In genomic region chr15:83997550-83997949, GRCm38 (mm10) we compare ENCODE assay signal across 9 mouse cellular contexts.
A peak's percentile ranks its signal among the peaks of the same experiment; 100 is the strongest.
DNase-seq lines count a peak whose midpoint lies in the region; ATAC-seq and TF ChIP-seq lines count a peak whose summit lies in the region.
"Had no signal": no experiment of that assay in that cellular context is flagged by ENCODE, and none has a peak within 500 bp of the region (broad histone marks: within the 10 kb centered on the region; RNA-seq: fewer than 3 reads in every experiment).

No protein-coding gene starts in this region.

- no peak overlapping the region for H3K9ac ChIP-seq in embryonic facial prominence, embryonic 12.5 days
- H3K9ac ChIP-seq in midbrain, embryonic 12.5 days (replicated peaks), result peak overlapping the region; percentile 39; the same call in 1 of the 2 replicates

- no peak for DNase-seq in embryonic facial prominence, embryonic 10.5 days (ENCODE audit: low spot score)
- DNase-seq in heart, postnatal 36 days, result peak; percentile 6 to 21
- DNase-seq in layer of hippocampus, adult 9-10 months (ENCODE audit: low spot score), result no peak
- DNase-seq in urinary bladder, postnatal 10 days (ENCODE audit: low spot score), result no peak
- DNase-seq: right cerebral cortex, postnatal 14 days had no signal

- WGBS in embryonic facial prominence, embryonic 12.5 days, result 20% methylated on average over 4 of the region's 4 CpGs
- WGBS in embryonic facial prominence, embryonic 10.5 days, result 16% methylated on average over 4 of the region's 4 CpGs
- WGBS in midbrain, embryonic 12.5 days, result 16% methylated on average over 4 of the region's 4 CpGs

- peaks cover 19% of the 10 kb centered on the region for H3K27me3 ChIP-seq in embryonic facial prominence, embryonic 12.5 days
- peaks cover 37% of the 10 kb centered on the region for H3K27me3 ChIP-seq in embryonic facial prominence, embryonic 10.5 days (replicated peaks; ENCODE audit: low read depth, poor library complexity, severe bottlenecking)
- peaks cover 25% of the 10 kb centered on the region for H3K27me3 ChIP-seq in midbrain, embryonic 12.5 days

- no peaks in the 10 kb centered on the region for H3K9me3 ChIP-seq in embryonic facial prominence, embryonic 12.5 days
- H3K9me3 ChIP-seq in embryonic facial prominence, embryonic 10.5 days, result no peaks in the 10 kb centered on the region
- H3K9me3 ChIP-seq in midbrain, embryonic 12.5 days, result no peaks in the 10 kb centered on the region

- intact Hi-C loops in heart, postnatal 36 days (cut with DNase I), result no loop called here

- TF ChIP-seq CTCF in cortical plate, adult 2 months (IDR thresholded peaks at IDR 0.05; ENCODE audit: extremely low read depth, insufficient read depth, low read length), result 0 out of 2 replicates have a peak, but pooled peaks have one; percentile 16

- no peaks in the 10 kb centered on the region for H3K36me3 ChIP-seq in embryonic facial prominence, embryonic 12.5 days
- H3K36me3 ChIP-seq in embryonic facial prominence, embryonic 10.5 days (replicated peaks), result no peaks in the 10 kb centered on the region
- no peaks in the 10 kb centered on the region for H3K36me3 ChIP-seq in midbrain, embryonic 12.5 days

- no peak overlapping the region for H3K27ac ChIP-seq in embryonic facial prominence, embryonic 12.5 days
- H3K27ac ChIP-seq in embryonic facial prominence, embryonic 10.5 days (replicated peaks), result no peak overlapping the region
- no peak overlapping the region for H3K27ac ChIP-seq in cortical plate, adult 2 months (ENCODE audit: insufficient read depth, low read length)
- H3K27ac ChIP-seq in midbrain, embryonic 12.5 days (replicated peaks), result no peak overlapping the region

- H3K4me3 ChIP-seq in embryonic facial prominence, embryonic 12.5 days, result no peak overlapping the region
- H3K4me3 ChIP-seq in embryonic facial prominence, embryonic 10.5 days, result no peak overlapping the region
- no peak overlapping the region for H3K4me3 ChIP-seq in cortical plate, adult 2 months (ENCODE audit: insufficient read depth, low read length)
- H3K4me3 ChIP-seq in midbrain, embryonic 12.5 days, result no peak overlapping the region

- peak overlapping the region; percentile 40; the same call in 1 of the 2 replicates for H3K4me2 ChIP-seq in embryonic facial prominence, embryonic 12.5 days (replicated peaks)
- H3K4me2 ChIP-seq in midbrain, embryonic 12.5 days (replicated peaks), result peak overlapping the region; percentile 49

- peaks cover 3% of the 10 kb centered on the region for H3K4me1 ChIP-seq in embryonic facial prominence, embryonic 12.5 days
- H3K4me1 ChIP-seq in embryonic facial prominence, embryonic 10.5 days, result peaks cover 22% of the 10 kb centered on the region
- H3K4me1 ChIP-seq in cortical plate, adult 2 months (ENCODE audit: control insufficient read depth, insufficient read depth, low read length), result peaks cover 9% of the 10 kb centered on the region
- peaks cover 19% of the 10 kb centered on the region for H3K4me1 ChIP-seq in midbrain, embryonic 12.5 days

- no peak for TF ChIP-seq POLR2A in cortical plate, adult 2 months (IDR thresholded peaks at IDR 0.05; ENCODE audit: extremely low read depth, insufficient read depth, low read length)

- 0 out of 2 replicates have a peak, but pooled peaks have one; percentile 62 for ATAC-seq in embryonic facial prominence, embryonic 12.5 days (ENCODE audit: insufficient number of reproducible peaks, insufficient read depth, low FRiP score, low TSS enrichment)
- no peak for ATAC-seq in midbrain, embryonic 12.5 days (ENCODE audit: low FRiP score, low read depth)
- ATAC-seq in CD4-positive, CD25-positive, alpha-beta regulatory T cell, adult 4 months, result no peak

Comparison
In these comparisons a context has a peak if more than half of its experiments do, and no peak if none do; other contexts are left out.
1. DNase-seq: peak in heart, postnatal 36 days (2 of 2); none in embryonic facial prominence, embryonic 10.5 days (single experiment), layer of hippocampus, adult 9-10 months (single experiment) and urinary bladder, postnatal 10 days (single experiment).